Mouse (Mus musculus) heart, embryonic 10.5 days (tissue): ENCODE measurements at regions not wholly inside any gene's neighbourhood (a gene's known extent, or its start where the extent isn't known, plus 50 kb on each side); places are given as distances from the start of the nearest gene placed in this dataset.

Experiments used
- DNase-seq: peaks from one replicate; pipeline ENCODE4 v3.0.0-alpha.2; 2017; ENCODE audit warnings: low spot score
- H3K27ac ChIP-seq: fragments of 300-500 bp; sonication (generic); 2 replicates; pipeline ENCODE4 v1.5.1; 2016; ENCODE audit warnings: mild to moderate bottlenecking
- H3K27me3 ChIP-seq: fragments of 300-500 bp; sonication (generic); 2 replicates; pipeline ENCODE4 v1.6.1; 2016; ENCODE audit warnings: mild to moderate bottlenecking; ENCODE audit not compliant: poor library complexity, insufficient read depth, severe bottlenecking
- H3K36me3 ChIP-seq: fragments of 300-500 bp; sonication (generic); 2 replicates; pipeline ENCODE4 v1.6.1; 2016; ENCODE audit warnings: mild to moderate bottlenecking, moderate library complexity
- H3K4me1 ChIP-seq: fragments of 300-500 bp; sonication (generic); 2 replicates; pipeline ENCODE4 v1.6.1; 2016; ENCODE audit warnings: mild to moderate bottlenecking
- H3K4me3 ChIP-seq: fragments of 300-500 bp; sonication (generic); 2 replicates; pipeline ENCODE4 v1.5.1; 2016; ENCODE audit warnings: mild to moderate bottlenecking, moderate library complexity
- H3K9me3 ChIP-seq: fragments of 300-500 bp; sonication (generic); 2 replicates; pipeline ENCODE4 v1.6.1; 2016; ENCODE audit warnings: mild to moderate bottlenecking, moderate library complexity
- WGBS: fragments of 180-500 bp; shearing (Covaris S2); methylation state at CpG from one replicate; pipeline ENCODE4 v1.1.7; 2016; 5-methylcytosine and 5-hydroxymethylcytosine counted together

DNA sequence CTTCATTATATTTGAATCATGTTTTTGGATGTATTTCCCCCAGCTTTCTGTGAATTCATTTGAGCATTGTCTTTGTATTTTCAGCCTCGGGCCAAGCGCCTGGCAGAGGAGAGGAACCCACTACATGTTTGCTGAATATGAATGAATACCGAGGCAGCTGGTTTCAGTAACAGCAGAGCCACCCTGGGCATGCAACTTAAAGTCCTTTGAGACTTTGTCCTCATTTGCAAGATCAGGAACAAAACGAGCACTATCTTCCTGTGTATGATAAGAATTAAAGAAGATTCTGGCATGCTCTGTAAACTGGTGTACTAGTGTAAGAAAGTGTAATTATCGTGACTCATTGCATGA lies 265.0 kb downstream of the Spry2 start:
- 84% methylated on average over 5 of the region's 5 CpGs for WGBS
- no peak for DNase-seq

GRCm38 (mm10) chr14:105630867-105631680 lies 265.5 kb downstream of the Spry2 start:
- Histone ChIP-seq H3K27me3 (no peaks in the 10 kb centered on the region), H3K4me3 (no peak overlapping the region), H3K36me3 (no peaks in the 10 kb centered on the region), H3K27ac (no peak overlapping the region), H3K4me1 (no peaks in the 10 kb centered on the region), H3K9me3 (no peaks in the 10 kb centered on the region)
- DNase-seq = no peak
- WGBS = 89% methylated on average over 9 of the region's 9 CpGs

More for the DNA sequence above, 265.0 kb downstream of the Spry2 start:
- no peaks in the 10 kb centered on the region for H3K36me3 ChIP-seq
- no peaks in the 10 kb centered on the region for H3K27me3 ChIP-seq
- no peak overlapping the region for H3K27ac ChIP-seq
- no peak overlapping the region for H3K4me3 ChIP-seq
- no peaks in the 10 kb centered on the region for H3K4me1 ChIP-seq
- H3K9me3 ChIP-seq = no peaks in the 10 kb centered on the region

GRCm38 (mm10) chr14:105630444-105630843 lies 266.2 kb downstream of the Spry2 start:
- Histone ChIP-seq H3K27ac (no peak overlapping the region), H3K36me3 (no peaks in the 10 kb centered on the region), H3K9me3 (no peaks in the 10 kb centered on the region), H3K27me3 (no peaks in the 10 kb centered on the region), H3K4me3 (no peak overlapping the region), H3K4me1 (no peaks in the 10 kb centered on the region; the same call in 1 of the 2 replicates)
- 88% methylated on average over 5 of the region's 5 CpGs for WGBS
- no peak for DNase-seq

- Histone ChIP-seq H3K4me3 (no peak overlapping the region), H3K27me3 (no peaks in the 10 kb centered on the region), H3K9me3 (no peaks in the 10 kb centered on the region), H3K4me1 (no peaks in the 10 kb centered on the region; the same call in 1 of the 2 replicates), H3K36me3 (no peaks in the 10 kb centered on the region), H3K27ac (no peak overlapping the region)
- 82% methylated on average over 3 of the region's 3 CpGs for WGBS
- no peak for DNase-seq
These were observed 267.9 kb downstream of the Spry2 start for GRCm38 (mm10) chr14:105628673-105629072.

DNA sequence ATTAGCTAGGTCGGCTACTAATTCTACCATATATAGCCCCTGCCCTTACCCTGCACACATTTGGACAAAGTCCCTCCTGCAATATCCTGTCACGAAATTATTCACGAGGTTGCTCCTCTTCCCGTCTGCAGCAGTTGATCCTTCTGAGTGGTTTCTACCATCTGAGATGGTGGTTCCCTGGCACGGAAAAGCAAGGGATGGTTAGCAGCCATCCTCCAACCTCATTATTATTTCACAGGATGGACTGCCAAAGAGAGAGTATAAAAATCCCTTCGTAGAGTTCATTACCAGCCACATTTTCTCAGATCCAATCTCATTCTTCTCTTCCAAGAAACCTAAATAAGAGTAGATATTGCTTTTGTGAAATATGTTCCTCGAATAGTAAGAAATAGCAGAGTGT lies 272.2 kb downstream of the Spry2 start:
- no peaks in the 10 kb centered on the region for H3K9me3 ChIP-seq
- 87% methylated on average over 7 of the region's 7 CpGs for whole genome bisulfite sequencing
- no peak overlapping the region for H3K27ac ChIP-seq
- no peaks in the 10 kb centered on the region for H3K36me3 ChIP-seq
- no peak for DNase-seq
- H3K4me1 ChIP-seq = no peaks in the 10 kb centered on the region; the same call in 1 of the 2 replicates
- no peak overlapping the region for H3K4me3 ChIP-seq
- no peaks in the 10 kb centered on the region for H3K27me3 ChIP-seq

- Histone ChIP-seq H3K27ac (no peak overlapping the region), H3K4me1 (no peaks in the 10 kb centered on the region; the same call in 1 of the 2 replicates), H3K36me3 (no peaks in the 10 kb centered on the region), H3K4me3 (no peak overlapping the region), H3K27me3 (no peaks in the 10 kb centered on the region), H3K9me3 (no peaks in the 10 kb centered on the region)
- WGBS = 91% methylated on average over 5 of the region's 5 CpGs
- DNase-seq = no peak
These were observed 274.5 kb downstream of the Spry2 start for GRCm38 (mm10) chr14:105622166-105622565.

GRCm38 (mm10) chr14:105621124-105621523 lies 275.5 kb downstream of the Spry2 start:
- H3K4me1 ChIP-seq = no peaks in the 10 kb centered on the region; the same call in 1 of the 2 replicates
- H3K36me3 ChIP-seq = no peaks in the 10 kb centered on the region
- 72% methylated on average over 6 of the region's 6 CpGs for WGBS
- H3K27me3 ChIP-seq = no peaks in the 10 kb centered on the region
- no peak overlapping the region for H3K27ac ChIP-seq
- no peaks in the 10 kb centered on the region for H3K9me3 ChIP-seq
- DNase-seq = no peak
- H3K4me3 ChIP-seq = no peak overlapping the region

- no peaks in the 10 kb centered on the region for H3K9me3 ChIP-seq
- DNase-seq = no peak
- 74% methylated on average over 8 of the region's 8 CpGs for WGBS
- 0 out of 2 replicates have a peak, but pooled peaks cover 3% of the 10 kb centered on the region for H3K4me1 ChIP-seq
- H3K36me3 ChIP-seq = no peaks in the 10 kb centered on the region
- H3K4me3 ChIP-seq = no peak overlapping the region
- no peak overlapping the region for H3K27ac ChIP-seq
- H3K27me3 ChIP-seq = no peaks in the 10 kb centered on the region
These were observed 277.2 kb downstream of the Spry2 start for GRCm38 (mm10) chr14:105619449-105619848.

GRCm38 (mm10) chr14:105615766-105616165 lies 280.9 kb downstream of the Spry2 start:
- WGBS = 63% methylated on average over 3 of the region's 3 CpGs
- H3K9me3 ChIP-seq = no peaks in the 10 kb centered on the region
- no peaks in the 10 kb centered on the region for H3K36me3 ChIP-seq
- no peak for DNase-seq
- no peak overlapping the region for H3K27ac ChIP-seq
- H3K4me3 ChIP-seq = no peak overlapping the region
- H3K27me3 ChIP-seq = no peaks in the 10 kb centered on the region
- 0 out of 2 replicates have a peak, but pooled peaks cover 3% of the 10 kb centered on the region for H3K4me1 ChIP-seq

DNA sequence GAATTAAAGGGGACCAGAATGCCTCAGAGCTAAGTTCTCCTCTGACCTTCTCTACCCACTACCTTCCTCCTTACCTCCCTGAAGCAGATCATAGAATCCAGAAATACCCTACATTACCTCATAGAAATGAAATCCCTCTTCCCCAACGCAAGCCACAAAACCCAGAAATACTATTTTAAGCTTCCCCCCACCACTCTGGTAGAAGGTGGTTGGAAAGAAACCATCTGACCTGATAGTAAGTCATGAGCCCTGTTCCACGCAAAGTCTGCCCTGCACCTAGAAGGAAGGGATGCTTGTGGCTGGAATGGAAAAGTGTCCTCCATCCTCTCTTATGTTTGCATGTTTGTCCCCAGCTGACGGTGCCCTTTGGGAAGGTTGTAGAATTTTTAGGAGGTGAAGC lies 283.8 kb downstream of the Spry2 start:
- no peaks in the 10 kb centered on the region for H3K9me3 ChIP-seq
- H3K4me1 ChIP-seq = 0 out of 2 replicates have a peak, but pooled peaks cover 3% of the 10 kb centered on the region
- no peaks in the 10 kb centered on the region for H3K36me3 ChIP-seq
- no peak for DNase-seq
- 73% methylated on average over 3 of the region's 3 CpGs for WGBS
- no peaks in the 10 kb centered on the region for H3K27me3 ChIP-seq
- H3K27ac ChIP-seq = no peak overlapping the region
- no peak overlapping the region for H3K4me3 ChIP-seq

DNA sequence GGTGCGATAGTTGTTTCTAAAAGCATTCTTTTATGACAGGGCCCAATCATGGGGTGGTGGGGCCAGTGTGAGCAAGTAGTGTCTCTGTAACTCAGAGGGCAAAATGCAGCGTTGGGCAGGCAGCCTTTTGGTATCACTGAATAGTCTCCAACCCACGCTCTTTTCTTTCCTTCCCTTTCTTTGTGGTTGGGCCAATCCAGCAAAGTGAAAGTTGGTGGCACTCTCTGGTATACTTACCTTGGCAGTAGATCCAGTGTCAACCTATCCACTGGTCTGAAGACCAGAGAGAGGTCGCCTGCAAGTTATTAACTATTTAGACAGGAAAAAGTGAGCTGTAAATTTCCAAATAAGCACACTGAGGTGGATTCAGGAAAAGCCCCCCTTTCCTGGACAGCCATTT lies 287.8 kb downstream of the Spry2 start:
- WGBS = 82% methylated on average over 4 of the region's 4 CpGs
- Histone ChIP-seq H3K27ac (no peak overlapping the region), H3K27me3 (no peaks in the 10 kb centered on the region)

GRCm38 (mm10) chr14:105606551-105606950 lies 290.1 kb downstream of the Spry2 start:
- Histone ChIP-seq H3K36me3 (no peaks in the 10 kb centered on the region), H3K27me3 (no peaks in the 10 kb centered on the region), H3K4me1 (no peaks in the 10 kb centered on the region), H3K27ac (no peak overlapping the region), H3K9me3 (no peaks in the 10 kb centered on the region), H3K4me3 (no peak overlapping the region)
- no peak for DNase-seq
- WGBS = 61% methylated on average over 3 of the region's 3 CpGs

More for the DNA sequence above, 287.8 kb downstream of the Spry2 start:
- Histone ChIP-seq H3K9me3 (no peaks in the 10 kb centered on the region), H3K4me3 (no peak overlapping the region), H3K36me3 (no peaks in the 10 kb centered on the region), H3K4me1 (no peaks in the 10 kb centered on the region)
- no peak for DNase-seq

DNA sequence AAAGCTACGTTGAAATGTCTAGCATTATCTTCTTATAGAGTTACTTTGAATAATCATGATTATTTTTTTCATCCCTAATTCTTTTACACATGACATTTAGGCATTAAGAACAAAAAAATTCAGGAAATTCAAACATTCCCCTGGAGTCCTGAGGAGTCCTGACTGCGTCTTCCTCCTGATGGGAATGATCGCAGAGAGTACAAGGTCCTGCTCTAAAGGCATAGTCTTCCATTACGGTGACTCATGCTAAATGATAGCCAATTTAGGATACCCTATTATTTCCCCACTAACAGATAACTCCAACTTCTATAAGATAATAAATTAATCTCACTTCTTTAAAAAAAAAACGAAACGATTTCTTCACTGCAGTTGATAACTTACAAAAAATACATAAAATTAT lies 292.2 kb downstream of the Spry2 start:
- Histone ChIP-seq H3K36me3 (no peaks in the 10 kb centered on the region), H3K4me1 (no peaks in the 10 kb centered on the region), H3K9me3 (no peaks in the 10 kb centered on the region), H3K27me3 (no peaks in the 10 kb centered on the region), H3K27ac (no peak overlapping the region), H3K4me3 (no peak overlapping the region)
- DNase-seq = no peak
- 90% methylated on average over 6 of the region's 6 CpGs for WGBS

DNA sequence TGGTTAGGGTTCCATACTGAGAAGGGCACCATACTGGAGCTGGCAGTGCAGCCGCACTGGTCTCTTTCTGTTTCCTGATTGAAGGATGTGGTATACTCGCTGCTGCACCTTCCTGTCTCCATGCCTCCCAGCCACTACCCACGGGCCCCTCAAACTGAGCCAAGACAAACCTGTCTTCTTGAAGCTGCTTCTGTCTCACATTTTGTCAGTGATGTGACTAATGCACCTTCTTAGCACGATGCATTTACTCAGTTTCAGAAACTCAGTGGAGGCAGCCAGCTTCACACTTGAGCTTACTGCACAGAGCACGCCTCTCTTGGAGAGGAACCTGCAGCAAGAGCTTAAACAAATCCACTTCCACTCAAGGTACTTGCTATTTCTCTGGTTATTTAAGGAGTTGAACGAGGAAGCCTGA lies 293.6 kb downstream of the Spry2 start:
- 80% methylated on average over 6 of the region's 6 CpGs for WGBS
- H3K36me3 ChIP-seq = no peaks in the 10 kb centered on the region
- no peak for DNase-seq
- H3K27me3 ChIP-seq = no peaks in the 10 kb centered on the region
- H3K9me3 ChIP-seq = no peaks in the 10 kb centered on the region
- H3K4me1 ChIP-seq = no peaks in the 10 kb centered on the region
- H3K4me3 ChIP-seq = no peak overlapping the region
- no peak overlapping the region for H3K27ac ChIP-seq
